Mouse (Mus musculus) megakaryocyte, embryonic 14.5 days (primary cell): Measurements from ENCODE around the gene 4933421I07Rik. TPM values are rescaled to one million over a fixed set of nuclear protein-coding genes. Genes with fewer than 3 reads are reported as not detected.

Source experiments
- H3K27me3 ChIP-seq: replicated peaks from 2 replicates; pipeline ENCODE3; 2012; ENCODE audit warnings: inconsistent platforms
- H3K36me3 ChIP-seq: replicated peaks from 2 replicates; pipeline ENCODE3; 2012; ENCODE audit warnings: low read length, inconsistent platforms, mixed read lengths
- H3K4me1 ChIP-seq: 2 replicates; pipeline ENCODE4 v1.6.1; 2012; ENCODE audit warnings: inconsistent platforms
- H3K4me3 ChIP-seq: replicated peaks from 2 replicates; pipeline ENCODE3; 2012; ENCODE audit warnings: moderate library complexity, mild to moderate bottlenecking, inconsistent platforms
- H3K9me3 ChIP-seq: 2 replicates; pipeline ENCODE4 v1.6.1; 2012; ENCODE audit warnings: inconsistent platforms
- FLI1 ChIP-seq: IDR thresholded peaks from 2 replicates; pipeline ENCODE4 v1.6.1; 2012; ENCODE audit warnings: low read length, inconsistent platforms, mixed read lengths
- GATA1 ChIP-seq: IDR thresholded peaks from 3 replicates; pipeline ENCODE4 v1.6.1; 2012; ENCODE audit warnings: mixed read lengths, low read length, inconsistent platforms, borderline replicate concordance
- polyA plus RNA-seq: library from polyadenylated mRNA; stranded (reverse); fragments of >175 nt; gene quantifications from 2 replicates; pipeline ENCODE4 v1.2.3, GENCODE M21; 2012; ENCODE audit warnings: low replicate concordance; ENCODE audit not compliant: insufficient read depth

Gene 4933421I07Rik
- polyA plus RNA-seq: not detected in 2 replicates

DNA sequence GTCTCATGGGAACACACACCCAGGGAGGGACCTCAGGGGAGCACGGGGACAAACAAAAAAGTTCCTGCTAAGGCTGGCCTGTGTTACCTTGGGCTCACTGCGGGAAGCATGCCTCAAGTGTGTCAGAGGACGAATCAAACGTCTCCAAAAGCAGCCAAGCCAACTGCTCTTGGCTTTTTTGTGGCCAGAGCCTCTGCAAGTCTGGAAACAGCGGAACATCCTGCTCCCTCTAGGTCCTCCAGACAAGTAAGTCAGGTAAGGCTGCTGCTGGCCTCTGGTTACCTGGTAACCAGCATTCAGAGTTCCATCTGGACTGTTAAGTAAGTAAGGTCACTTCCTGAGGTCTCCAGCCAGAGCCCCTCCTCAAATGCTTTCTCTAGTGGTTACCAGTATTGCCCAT, at the start of gene 4933421I07Rik:
Gene 4933421I07Rik, minus strand, starts transcription at position 271 of the 400 bp plus-strand sequence.
- TF ChIP-seq FLI1 (no peak), GATA1 (no peak)
- Histone ChIP-seq H3K4me3 (no peak within 1 kb of the TSS), H3K36me3 (no peaks in the 10 kb centered on the region), H3K9me3 (peaks cover 29% of the 10 kb centered on the region), H3K27me3 (no peaks in the 10 kb centered on the region), H3K4me1 (no peaks in the 10 kb centered on the region)

DNA sequence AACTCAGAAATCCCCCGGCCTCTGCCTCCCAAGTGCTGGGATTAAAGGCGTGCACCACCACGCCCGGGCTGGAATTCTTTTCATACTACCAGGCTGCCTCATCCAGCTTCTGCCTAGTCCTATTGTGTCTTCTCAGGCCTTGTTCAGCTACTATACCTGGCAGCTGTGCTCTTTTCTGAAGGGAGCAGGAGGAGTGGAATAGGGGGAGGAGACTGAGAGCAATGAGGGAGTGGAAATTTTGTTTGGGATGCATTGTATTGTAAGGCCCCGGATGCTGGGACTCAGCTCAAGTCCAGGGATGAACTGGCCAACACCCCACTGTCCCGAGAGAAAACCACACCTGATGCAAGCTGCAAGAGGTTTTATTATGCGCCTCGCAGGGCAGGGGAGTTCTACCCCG, 49.4 kb upstream of the 4933421I07Rik start:
- TF ChIP-seq FLI1: no peak
- TF ChIP-seq GATA1: no peak
- H3K27me3 ChIP-seq: no peaks in the 10 kb centered on the region
- no peaks in the 10 kb centered on the region for H3K9me3 ChIP-seq
- no peak overlapping the region for H3K4me3 ChIP-seq
- H3K36me3 ChIP-seq: peaks cover 13% of the 10 kb centered on the region
- peaks cover 77% of the 10 kb centered on the region for H3K4me1 ChIP-seq

DNA sequence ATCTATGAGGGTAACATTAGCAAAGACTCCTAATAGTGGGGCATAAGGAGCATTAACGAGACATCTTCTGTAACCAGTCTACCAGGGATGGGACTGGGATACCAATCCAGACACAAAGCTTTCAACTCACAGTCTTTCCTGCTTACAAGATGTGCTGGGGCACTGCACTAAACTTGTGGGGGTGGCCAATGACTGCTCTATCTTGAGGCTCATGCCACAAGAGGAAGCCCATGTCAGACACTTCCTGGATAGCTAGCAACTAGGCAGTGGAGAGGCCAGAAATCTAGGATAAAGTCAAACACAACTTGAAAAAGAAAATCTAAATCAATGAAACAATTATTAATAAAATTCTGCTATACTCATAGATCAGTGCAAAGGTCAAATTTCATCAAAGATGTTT, 48.3 kb upstream of the 4933421I07Rik start:
- H3K4me3 ChIP-seq: peak overlapping the region; percentile 68
- H3K9me3 ChIP-seq: no peaks in the 10 kb centered on the region
- H3K36me3 ChIP-seq: peaks cover 13% of the 10 kb centered on the region
- TF ChIP-seq GATA1: no peak
- no peak for TF ChIP-seq FLI1
- H3K4me1 ChIP-seq: peaks cover 72% of the 10 kb centered on the region
- H3K27me3 ChIP-seq: no peaks in the 10 kb centered on the region

DNA sequence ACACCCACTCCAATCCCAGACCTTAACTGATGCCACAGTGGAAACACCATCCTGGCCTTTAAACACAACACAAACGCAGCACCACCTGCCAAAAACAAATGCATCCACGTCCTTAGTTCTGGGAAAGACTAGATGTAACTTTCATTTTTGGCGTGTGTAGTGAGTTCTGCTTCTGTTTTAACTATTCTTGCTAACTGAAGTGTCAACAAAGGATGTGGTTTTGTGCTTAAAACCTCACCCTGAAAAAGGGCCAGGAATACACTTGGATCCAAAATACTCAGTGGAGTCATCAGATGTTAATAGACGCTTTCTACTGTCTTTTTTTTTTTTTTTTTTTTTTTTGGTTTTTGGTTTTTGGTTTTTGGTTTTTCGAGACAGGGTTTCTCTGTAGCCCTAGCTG, 42.9 kb upstream of the 4933421I07Rik start:
- TF ChIP-seq GATA1 (no peak), FLI1 (no peak)
- Histone ChIP-seq H3K27me3 (no peaks in the 10 kb centered on the region), H3K36me3 (peaks cover 34% of the 10 kb centered on the region), H3K9me3 (peaks cover 8% of the 10 kb centered on the region), H3K4me1 (peaks cover 51% of the 10 kb centered on the region), H3K4me3 (peak overlapping the region; percentile 84)

DNA sequence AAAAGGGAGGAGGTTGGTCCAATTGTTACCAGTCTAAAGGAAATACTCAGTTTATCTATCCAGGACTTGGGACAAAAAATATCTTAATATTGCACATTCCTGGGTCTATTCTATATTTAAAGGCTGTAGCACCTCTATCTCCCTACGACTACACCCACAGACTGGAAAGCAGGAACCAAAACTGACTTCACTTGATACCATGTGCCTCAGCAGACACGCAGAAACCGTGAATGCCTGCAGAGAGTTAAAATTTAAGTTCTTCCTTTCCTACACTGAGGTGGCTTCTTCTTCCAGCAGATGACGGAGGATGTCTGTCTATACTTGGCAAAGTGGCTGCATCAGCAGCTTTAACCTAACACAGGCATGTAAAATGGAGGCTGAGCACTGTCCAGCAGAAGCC, 42.4 kb upstream of the 4933421I07Rik start:
- H3K4me3 ChIP-seq: peak overlapping the region; percentile 44
- no peak for TF ChIP-seq FLI1
- no peak for TF ChIP-seq GATA1

DNA sequence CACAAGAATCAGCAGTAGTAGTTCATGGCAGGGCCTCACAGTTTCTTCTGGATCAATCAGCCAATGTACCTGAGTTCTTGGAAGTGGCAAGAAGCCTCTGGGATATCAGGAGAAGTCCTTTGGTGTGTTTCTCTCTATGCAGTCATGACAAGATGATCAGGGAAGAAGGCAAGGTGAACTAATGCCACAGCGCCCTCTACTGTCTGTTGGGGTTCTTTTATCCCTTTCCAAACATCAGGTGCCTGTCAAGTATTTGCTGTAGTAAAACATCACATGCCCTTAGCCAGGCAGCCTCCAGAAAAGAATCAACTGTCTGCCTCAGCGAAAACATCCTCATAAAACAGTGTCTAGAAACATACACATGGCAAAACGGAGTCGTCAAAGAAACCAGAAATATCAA, 6.7 kb upstream of the 4933421I07Rik start:
- no peak for TF ChIP-seq GATA1
- TF ChIP-seq FLI1: no peak
- Histone ChIP-seq H3K4me1 (no peaks in the 10 kb centered on the region), H3K27me3 (no peaks in the 10 kb centered on the region), H3K4me3 (no peak overlapping the region), H3K9me3 (peaks cover 9% of the 10 kb centered on the region; the same call in 1 of the 2 replicates), H3K36me3 (no peaks in the 10 kb centered on the region)

More for the DNA sequence above, 42.4 kb upstream of the 4933421I07Rik start:
- Histone ChIP-seq H3K4me1 (peaks cover 46% of the 10 kb centered on the region), H3K27me3 (no peaks in the 10 kb centered on the region), H3K36me3 (peaks cover 39% of the 10 kb centered on the region), H3K9me3 (peaks cover 8% of the 10 kb centered on the region)

DNA sequence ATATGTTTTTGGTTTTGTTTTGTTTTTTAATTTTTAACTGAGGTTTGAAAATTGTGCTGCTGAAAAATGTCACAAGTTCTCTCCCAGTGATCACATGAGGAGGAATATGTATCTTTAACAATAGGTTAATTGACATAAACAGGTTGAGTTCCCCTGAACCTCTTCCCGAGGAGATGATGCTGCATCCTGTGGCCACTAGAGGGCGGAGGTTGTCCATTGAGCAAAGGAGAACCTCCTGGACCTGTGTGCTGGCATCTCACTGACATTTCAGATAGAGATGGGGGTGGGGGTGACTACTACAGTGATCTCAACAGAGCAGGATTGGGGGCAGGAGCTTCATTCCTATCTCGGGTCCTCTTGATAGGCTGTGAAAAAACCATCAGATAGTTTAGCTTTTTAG, 2.7 kb upstream of the 4933421I07Rik start:
- H3K36me3 ChIP-seq: no peaks in the 10 kb centered on the region
- TF ChIP-seq FLI1 (no peak), GATA1 (no peak)
- H3K4me3 ChIP-seq: no peak overlapping the region
- no peaks in the 10 kb centered on the region for H3K27me3 ChIP-seq
- no peaks in the 10 kb centered on the region for H3K4me1 ChIP-seq
- H3K9me3 ChIP-seq: peaks cover 36% of the 10 kb centered on the region

DNA sequence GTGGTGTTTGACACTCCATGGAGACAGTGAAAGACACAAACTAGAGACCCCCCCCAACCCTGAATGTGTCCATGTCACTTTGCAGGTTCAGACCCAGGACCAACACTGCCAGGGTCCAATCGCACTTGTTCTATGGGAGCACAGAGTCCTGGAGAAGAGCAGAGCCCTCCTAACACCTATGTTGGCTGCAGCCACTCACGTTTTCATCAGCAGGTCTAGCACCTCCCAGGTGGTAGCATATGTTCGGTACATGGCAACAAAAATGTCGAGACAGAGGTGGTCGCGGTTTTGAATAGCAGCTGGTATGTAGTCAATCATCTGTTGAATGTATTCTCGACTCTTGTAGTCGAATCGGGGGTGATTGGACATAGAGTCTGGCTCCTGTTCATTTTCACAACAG, 568 bp downstream of the 4933421I07Rik start:
- H3K4me3 ChIP-seq: no peak overlapping the region
- H3K27me3 ChIP-seq: no peaks in the 10 kb centered on the region
- H3K4me1 ChIP-seq: no peaks in the 10 kb centered on the region
- TF ChIP-seq FLI1 (no peak), GATA1 (no peak)
- peaks cover 28% of the 10 kb centered on the region for H3K9me3 ChIP-seq
- no peaks in the 10 kb centered on the region for H3K36me3 ChIP-seq

Other genes starting within 250 kb of the 4933421I07Rik start
- gene Vmn2r61, start 188.1 kb downstream of the 4933421I07Rik start, polyA plus RNA-seq: 2.6 TPM in 1 of 2 replicates, not detected in the other
- gene Zfp141, start 57.6 kb upstream of the 4933421I07Rik start, polyA plus RNA-seq: 0.98 TPM in 1 of 2 replicates, not detected in the other
- not detected in 2 replicates for gene Gm21028, start 130.5 kb upstream of the 4933421I07Rik start, polyA plus RNA-seq
- gene Zfp977, start 144.4 kb upstream of the 4933421I07Rik start, polyA plus RNA-seq: not detected in 2 replicates
- 0.32 TPM in 1 of 2 replicates, not detected in the other for gene Zfp976, start 194.5 kb upstream of the 4933421I07Rik start, polyA plus RNA-seq
- gene Zfp975, start 244.6 kb upstream of the 4933421I07Rik start, polyA plus RNA-seq: 0.16 TPM in 1 of 2 replicates, not detected in the other